Mouse (Mus musculus): ENCODE measurements around the gene Ube4a. TPM values are rescaled to one million over a fixed set of nuclear protein-coding genes. Genes with fewer than 3 reads are reported as not detected.

Ube4a gene
- polyA plus RNA-seq, 1 experiment, result 13.6 TPM

DNA sequence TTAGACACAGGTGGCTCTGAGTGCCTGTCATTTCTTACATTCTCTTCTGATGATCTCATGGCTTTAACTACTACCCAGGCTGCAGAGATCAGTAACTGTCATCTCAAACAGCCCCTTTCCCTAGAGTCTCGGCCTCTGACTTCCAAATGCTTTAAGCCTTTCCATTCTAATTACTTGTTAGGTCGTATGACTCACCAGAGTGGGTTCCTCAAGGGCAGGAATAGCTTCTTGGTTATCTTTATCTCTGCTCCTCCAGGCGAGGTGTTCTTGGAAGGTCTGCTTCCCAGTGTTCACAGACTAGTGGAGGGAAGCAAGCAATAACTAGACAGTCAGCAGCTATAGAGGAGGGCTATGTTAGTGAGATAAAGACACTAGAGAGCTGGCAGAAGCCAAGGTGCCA lies 72.7 kb downstream of the Ube4a start:
- TF ChIP-seq CTCF (IDR thresholded peaks at IDR 0.05; ENCODE audit: insufficient read depth, low read length), result no peak
- no peak for TF ChIP-seq POLR2A (IDR thresholded peaks at IDR 0.05; ENCODE audit: borderline replicate concordance, extremely low read depth, low read depth, low read length)
- DNase-seq, result no peak
- no peak overlapping the region for H3K4me3 ChIP-seq (replicated peaks; ENCODE audit: extremely low read depth, low read depth, low read length)
- 54% methylated on average over 3 of the region's 3 CpGs for WGBS
- H3K4me1 ChIP-seq (ENCODE audit: control insufficient read depth, insufficient read depth, low read length), result no peaks in the 10 kb centered on the region

DNA sequence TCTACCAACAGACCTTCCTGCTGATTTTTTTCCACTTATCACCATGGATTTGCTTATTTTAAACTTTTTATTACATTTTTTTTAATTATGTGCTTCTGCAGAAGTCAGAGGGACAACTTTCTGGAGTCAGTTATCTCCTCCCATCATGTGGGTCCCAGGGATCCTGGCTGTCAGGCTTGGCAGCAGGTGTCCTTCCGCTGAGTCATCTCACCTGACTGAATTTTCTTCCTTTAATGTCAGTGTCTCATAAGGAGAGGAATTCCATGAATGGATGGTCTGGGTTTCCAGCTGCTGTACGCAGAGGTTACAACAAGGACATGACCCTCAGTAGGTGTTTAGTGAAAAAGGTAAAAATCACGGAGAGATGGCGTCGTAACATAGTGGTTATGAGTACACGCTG lies 74.2 kb downstream of the Ube4a start:
- WGBS, result 85% methylated on average over 6 of the region's 6 CpGs
- TF ChIP-seq POLR2A (IDR thresholded peaks at IDR 0.05; ENCODE audit: borderline replicate concordance, extremely low read depth, low read depth, low read length) (no peak), CTCF (IDR thresholded peaks at IDR 0.05; ENCODE audit: insufficient read depth, low read length) (no peak)

DNA sequence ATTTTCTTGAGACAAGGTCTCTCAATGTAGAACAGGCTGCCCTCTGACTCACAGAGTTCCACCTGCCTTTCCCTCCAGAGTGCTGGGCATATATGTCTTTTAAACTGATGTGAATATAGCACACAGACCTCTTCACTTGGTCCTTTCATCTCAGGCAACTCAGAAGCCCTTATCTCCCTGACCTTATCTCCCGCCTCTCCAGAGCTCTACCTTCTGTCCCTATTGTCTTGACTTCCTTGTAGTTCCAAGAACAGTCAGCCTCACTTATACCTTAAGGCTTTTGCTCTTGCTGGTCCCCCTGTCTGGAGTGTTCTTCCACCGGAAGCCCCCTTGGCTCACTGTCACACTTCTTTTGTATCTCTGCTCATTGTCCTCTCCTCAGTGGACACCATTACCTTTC lies 75.3 kb downstream of the Ube4a start:
- TF ChIP-seq CTCF (IDR thresholded peaks at IDR 0.05; ENCODE audit: insufficient read depth, low read length) (no peak), POLR2A (IDR thresholded peaks at IDR 0.05; ENCODE audit: borderline replicate concordance, extremely low read depth, low read depth, low read length) (no peak)
- Histone ChIP-seq H3K4me1 (ENCODE audit: control insufficient read depth, insufficient read depth, low read length) (no peaks in the 10 kb centered on the region), H3K4me3 (replicated peaks; ENCODE audit: extremely low read depth, low read depth, low read length) (no peak overlapping the region)
- WGBS, result 43% methylated on average over 2 of the region's 2 CpGs
- DNase-seq, result no peak

More for the DNA sequence above, 74.2 kb downstream of the Ube4a start:
- no peak for DNase-seq
- Histone ChIP-seq H3K4me3 (replicated peaks; ENCODE audit: extremely low read depth, low read depth, low read length) (no peak overlapping the region), H3K4me1 (ENCODE audit: control insufficient read depth, insufficient read depth, low read length) (no peaks in the 10 kb centered on the region)

DNA sequence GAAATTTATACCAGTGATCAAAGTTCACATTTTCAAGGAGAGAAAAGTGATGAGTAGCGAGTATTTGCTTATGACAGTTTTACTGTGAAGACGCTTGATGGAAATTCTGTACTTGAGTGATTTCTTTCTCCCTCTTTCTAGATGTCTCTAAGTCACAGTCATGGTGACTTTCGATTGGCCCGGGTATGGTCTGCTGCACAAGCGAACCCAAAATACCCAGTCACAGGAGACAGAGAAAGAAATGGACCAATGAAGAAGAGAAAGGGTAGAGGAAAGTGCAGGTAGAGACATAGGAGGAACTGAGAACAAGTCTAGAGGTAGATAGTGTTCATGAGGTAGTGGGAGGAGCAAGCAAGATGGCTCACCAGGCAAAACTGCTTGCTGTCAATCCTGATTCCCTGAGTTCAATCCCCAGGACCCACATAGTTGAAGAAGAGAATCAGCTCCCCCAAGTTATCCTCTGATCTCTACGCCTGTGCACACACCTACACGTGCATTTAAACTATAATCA lies 77.2 kb downstream of the Ube4a start:
- 80% methylated on average over 7 of the region's 7 CpGs for WGBS
- TF ChIP-seq CTCF (IDR thresholded peaks at IDR 0.05; ENCODE audit: insufficient read depth, low read length) (no peak), POLR2A (IDR thresholded peaks at IDR 0.05; ENCODE audit: borderline replicate concordance, extremely low read depth, low read depth, low read length) (no peak)
- no peak for DNase-seq

DNA sequence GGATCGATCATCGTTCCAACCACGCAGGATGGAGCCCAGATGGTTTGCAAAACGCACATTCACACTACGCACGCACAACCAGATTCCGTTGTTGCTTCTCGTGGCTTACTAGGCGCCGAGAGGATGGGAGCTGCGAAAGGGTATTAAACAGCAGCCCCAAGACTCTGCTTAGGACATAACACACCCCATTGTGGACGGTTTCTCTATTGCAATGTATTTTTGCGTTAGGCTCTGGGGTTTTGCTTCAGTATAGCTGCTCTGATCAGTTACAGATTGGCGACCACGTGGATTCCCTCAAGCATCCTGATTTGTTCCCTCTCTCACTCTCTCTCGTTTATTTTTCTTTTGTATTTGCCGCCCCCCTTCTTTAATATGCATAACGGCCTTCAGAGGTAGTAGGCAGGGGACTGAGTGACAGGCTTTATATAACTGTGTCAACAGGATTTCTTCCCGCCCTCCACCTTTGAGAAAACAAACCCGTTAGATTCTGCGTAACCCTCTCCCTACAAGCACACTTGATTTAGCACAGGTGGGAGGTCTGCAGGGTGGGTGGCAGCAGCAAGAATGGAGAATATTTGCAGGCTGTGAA lies 82.3 kb downstream of the Ube4a start:
- Histone ChIP-seq H3K4me1 (ENCODE audit: control insufficient read depth, insufficient read depth, low read length) (peaks cover 8% of the 10 kb centered on the region), H3K4me3 (replicated peaks; ENCODE audit: extremely low read depth, low read depth, low read length) (peak overlapping the region; percentile 19)
- under 1% methylated on average over 21 of the region's 21 CpGs for WGBS
- no peak for DNase-seq
- TF ChIP-seq CTCF (IDR thresholded peaks at IDR 0.05; ENCODE audit: insufficient read depth, low read length) (no peak), POLR2A (IDR thresholded peaks at IDR 0.05; ENCODE audit: borderline replicate concordance, extremely low read depth, low read depth, low read length) (no peak)

More for the DNA sequence above, 77.2 kb downstream of the Ube4a start:
- Histone ChIP-seq H3K4me3 (replicated peaks; ENCODE audit: extremely low read depth, low read depth, low read length) (no peak overlapping the region), H3K4me1 (ENCODE audit: control insufficient read depth, insufficient read depth, low read length) (no peaks in the 10 kb centered on the region)

DNA sequence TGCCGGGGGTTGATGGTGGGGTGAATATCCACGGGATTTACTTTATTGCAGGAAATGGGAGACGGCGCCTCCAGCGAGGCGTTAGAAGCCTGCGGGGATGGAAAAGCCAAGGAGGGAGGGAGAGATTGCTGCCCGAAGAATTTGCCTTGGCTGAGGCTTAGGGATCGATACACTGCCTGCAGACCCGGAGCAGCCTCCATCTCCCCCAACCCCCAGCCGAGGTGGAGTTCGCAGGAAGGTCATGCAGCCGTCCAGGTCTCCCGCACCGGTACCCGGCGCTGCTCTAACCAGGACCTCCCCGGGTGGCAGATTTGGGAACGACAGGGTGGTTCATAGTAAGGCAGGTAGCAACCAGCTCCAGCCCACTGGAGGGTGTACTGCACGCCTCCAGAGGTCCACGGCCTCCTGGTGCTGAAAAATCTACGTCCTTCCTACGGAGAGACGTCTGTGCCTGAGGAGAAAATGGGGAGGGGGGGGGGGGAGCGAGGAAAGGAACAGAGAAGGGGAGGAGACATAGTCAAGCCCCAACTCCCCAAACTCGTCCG lies 82.9 kb downstream of the Ube4a start:
- DNase-seq, result peak; percentile 32
- Histone ChIP-seq H3K4me1 (ENCODE audit: control insufficient read depth, insufficient read depth, low read length) (peaks cover 12% of the 10 kb centered on the region), H3K4me3 (replicated peaks; ENCODE audit: extremely low read depth, low read depth, low read length) (peak overlapping the region; percentile 68)
- WGBS, result 0% methylated on average over 26 of the region's 27 CpGs
- TF ChIP-seq CTCF (IDR thresholded peaks at IDR 0.05; ENCODE audit: insufficient read depth, low read length) (no peak), POLR2A (IDR thresholded peaks at IDR 0.05; ENCODE audit: borderline replicate concordance, extremely low read depth, low read depth, low read length) (no peak)

DNA sequence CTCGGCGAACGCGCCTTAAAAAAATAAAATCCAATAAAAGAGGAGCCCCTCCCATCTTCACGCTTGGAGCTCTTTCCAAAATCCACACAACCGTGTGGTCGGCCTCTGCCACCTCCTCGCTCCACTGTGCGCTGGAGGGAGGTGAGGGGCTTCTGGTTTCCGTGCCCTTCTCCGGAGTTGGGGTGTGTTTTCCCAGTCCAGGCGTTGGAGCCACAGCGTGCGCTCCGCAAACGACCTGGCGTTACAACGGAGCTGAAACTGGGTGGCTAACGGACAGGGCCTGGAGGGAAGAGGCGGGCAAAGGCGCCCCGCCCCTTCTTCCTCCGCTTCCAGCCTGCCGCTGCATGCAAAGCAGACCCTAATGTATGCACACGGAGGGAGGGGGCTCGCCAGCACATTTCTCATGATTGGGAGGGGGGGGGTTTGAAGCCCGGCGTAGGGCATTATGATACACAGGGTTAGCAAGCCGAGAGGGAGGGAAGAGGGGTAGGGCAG lies 83.4 kb downstream of the Ube4a start:
- Histone ChIP-seq H3K4me3 (replicated peaks; ENCODE audit: extremely low read depth, low read depth, low read length) (peak overlapping the region; percentile 68), H3K4me1 (ENCODE audit: control insufficient read depth, insufficient read depth, low read length) (peaks cover 16% of the 10 kb centered on the region)
- under 1% methylated on average over 29 of the region's 29 CpGs for WGBS
- DNase-seq, result peak; percentile 72
- TF ChIP-seq CTCF (IDR thresholded peaks at IDR 0.05; ENCODE audit: insufficient read depth, low read length) (no peak), POLR2A (IDR thresholded peaks at IDR 0.05; ENCODE audit: borderline replicate concordance, extremely low read depth, low read depth, low read length) (peak; percentile 66; the same call in 1 of the 2 replicates)

DNA sequence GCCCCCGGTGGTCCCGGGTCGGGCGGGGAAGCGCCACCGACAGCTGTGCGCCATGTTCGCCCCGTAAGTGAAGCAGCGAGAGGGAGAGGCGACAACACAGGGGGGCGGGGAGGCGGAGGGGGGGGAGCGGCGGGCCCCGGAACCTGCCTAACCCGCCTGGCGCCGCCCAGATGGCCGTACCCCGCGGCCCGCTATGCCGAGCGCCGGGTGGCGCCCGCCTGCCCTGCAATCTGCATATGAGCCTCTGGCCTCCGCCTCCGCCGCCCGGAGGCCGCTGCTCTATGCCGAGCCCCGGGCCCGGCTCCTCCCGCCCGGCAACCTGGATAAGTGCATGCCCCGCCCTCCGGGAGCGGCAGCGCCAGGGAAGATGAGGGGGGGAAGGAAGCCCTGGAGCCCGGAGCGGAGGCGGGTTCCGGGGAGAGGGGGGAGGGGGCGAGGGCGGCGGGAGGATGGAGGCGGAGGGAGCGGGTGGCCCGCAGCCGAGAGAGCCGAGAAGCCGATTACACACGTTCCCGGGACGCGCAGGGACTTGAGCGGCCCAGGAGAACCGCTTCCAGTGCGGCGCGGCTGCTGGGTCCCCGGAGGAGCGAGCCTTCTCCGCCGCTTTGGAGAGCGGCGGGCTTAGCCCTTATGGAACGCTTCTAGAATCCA lies 84.1 kb downstream of the Ube4a start, which contains the start of gene Kmt2a:
Gene Kmt2a, minus strand, starts transcription at position 76 of the 651 bp plus-strand sequence.
- Histone ChIP-seq H3K4me3 (replicated peaks; ENCODE audit: extremely low read depth, low read depth, low read length) (peak within 1 kb of the TSS; percentile 72), H3K4me1 (ENCODE audit: control insufficient read depth, insufficient read depth, low read length) (peaks cover 16% of the 10 kb centered on the region)
- TF ChIP-seq POLR2A (IDR thresholded peaks at IDR 0.05; ENCODE audit: borderline replicate concordance, extremely low read depth, low read depth, low read length), result peak; percentile 60; the same call in 1 of the 2 replicates
- TF ChIP-seq CTCF (IDR thresholded peaks at IDR 0.05; ENCODE audit: insufficient read depth, low read length), result no peak
- DNase-seq, result peak; percentile 99
- under 1% methylated on average over 41 of the region's 71 CpGs for WGBS

DNA sequence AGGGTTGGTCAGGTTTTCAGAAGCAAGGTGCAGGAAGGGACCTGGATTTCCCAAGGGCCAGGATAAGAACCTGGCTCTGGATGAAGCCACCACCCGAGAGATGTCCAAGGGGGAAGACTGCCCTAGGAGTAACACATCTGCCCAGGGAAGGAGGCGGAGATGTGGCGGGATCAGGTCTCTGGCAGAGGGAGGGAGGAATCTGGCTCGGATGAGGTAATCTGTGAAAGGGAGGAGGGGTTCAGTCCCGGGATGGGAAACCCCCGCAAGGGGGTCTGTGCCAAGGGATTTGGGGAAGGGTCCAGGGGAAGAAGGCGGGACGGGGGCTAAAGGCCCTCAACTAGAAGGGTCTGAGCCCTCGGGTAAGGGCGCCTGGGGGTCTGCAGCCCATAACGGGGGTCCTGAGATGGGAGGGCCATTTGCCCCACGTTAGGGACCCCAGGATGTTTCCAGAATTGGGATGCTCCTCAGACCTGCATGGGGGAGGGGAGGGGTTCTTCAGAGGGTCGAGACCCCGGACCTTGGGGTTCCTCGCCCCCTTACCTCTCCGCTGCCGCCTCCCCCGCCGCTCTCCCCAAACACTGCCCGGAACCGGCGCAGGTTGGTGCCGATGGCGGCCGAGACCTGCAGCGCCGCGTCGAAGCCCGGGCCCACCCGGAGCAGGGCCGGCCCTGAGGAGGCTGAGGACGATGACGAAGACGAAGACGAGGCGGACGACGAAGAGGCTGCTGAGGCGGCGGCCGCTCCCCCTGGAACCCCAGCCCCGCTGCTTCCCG lies 84.9 kb downstream of the Ube4a start:
- Histone ChIP-seq H3K4me1 (ENCODE audit: control insufficient read depth, insufficient read depth, low read length) (peaks cover 18% of the 10 kb centered on the region), H3K4me3 (replicated peaks; ENCODE audit: extremely low read depth, low read depth, low read length) (peak overlapping the region; percentile 72)
- no peak for TF ChIP-seq POLR2A (IDR thresholded peaks at IDR 0.05; ENCODE audit: borderline replicate concordance, extremely low read depth, low read depth, low read length)
- no peak for TF ChIP-seq CTCF (IDR thresholded peaks at IDR 0.05; ENCODE audit: insufficient read depth, low read length)
- DNase-seq, result no peak
- WGBS, result under 1% methylated on average over 44 of the region's 44 CpGs

Measured in lung, adult 2 months (tissue).